Mouse (Mus musculus): ENCODE data around the gene Gm21885. TPM values are rescaled to one million over a fixed set of nuclear protein-coding genes. Genes with fewer than 3 reads are reported as not detected.
A peak's percentile ranks its signal among the peaks of the same experiment; 100 is the strongest.

Gm21885 gene
- polyA plus RNA-seq, 1 experiment from 2014 or later, result 0.36 TPM

DNA sequence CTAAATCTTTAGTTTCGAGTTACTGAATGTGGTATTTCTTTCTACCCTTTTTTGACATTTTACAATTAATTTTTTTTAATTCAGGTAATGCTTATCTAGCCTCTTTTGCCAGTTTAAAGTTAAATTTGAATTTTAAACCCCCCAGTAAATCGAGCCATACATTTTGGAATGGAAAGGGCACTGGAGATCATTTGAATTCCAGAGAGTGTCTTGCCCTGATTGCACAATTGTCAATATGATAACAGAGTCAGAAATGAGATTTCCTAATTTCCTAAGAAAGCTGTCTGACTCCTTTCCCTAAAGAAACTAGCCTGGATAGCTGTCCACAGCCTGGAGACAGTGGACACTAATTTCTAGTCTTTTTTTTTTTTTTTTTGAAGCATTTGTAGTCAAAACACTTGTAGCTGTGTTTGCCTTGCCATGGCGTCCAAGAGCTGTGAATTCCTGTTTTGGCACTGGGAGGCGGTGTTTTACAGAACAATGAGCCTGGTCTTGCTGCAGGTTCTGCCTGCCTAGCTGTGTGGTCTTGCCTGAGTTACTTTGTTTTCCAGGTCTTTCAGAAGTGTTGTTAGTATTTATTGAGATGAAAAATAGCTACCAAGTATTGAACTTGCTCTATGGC lies 47.7 kb downstream of the Gm21885 start:
- H3K4me1 ChIP-seq (ENCODE audit: control insufficient read depth in 2 of 2, insufficient read depth in 2 of 2, low read length in 2 of 2), result peaks cover 6 to 26% of the 10 kb centered on the region in 2 experiments
- H3K27me3 ChIP-seq (ENCODE audit: control insufficient read depth, insufficient read depth, low read length), result no peaks in the 10 kb centered on the region
- H3K9ac ChIP-seq (ENCODE audit: low read length), result 0 out of 2 replicates have a peak overlapping the region, but pooled peaks have one; percentile 98
- H3K36me3 ChIP-seq (ENCODE audit: control insufficient read depth, insufficient read depth, low read length), result peaks cover 24% of the 10 kb centered on the region
- no peak for ATAC-seq (ENCODE audit: insufficient number of reproducible peaks, insufficient read depth, low FRiP score, low read depth)
- no peaks in the 10 kb centered on the region for H3K9me3 ChIP-seq (ENCODE audit: control insufficient read depth, low read length)
- peak overlapping the region in 1 of 2 experiments; percentile 98; a peak in 1 of 4 replicates for H3K27ac ChIP-seq (replicated peaks in 1 of 2; ENCODE audit: control insufficient read depth in 1 of 2, insufficient read depth in 1 of 2, low read depth in 2 of 2, low read length in 2 of 2)
- no peak overlapping the region for H3K4me3 ChIP-seq (ENCODE audit: control insufficient read depth in 1 of 2, insufficient read depth in 1 of 2, low read depth in 1 of 2, low read length in 2 of 2)
- peak overlapping the region; percentile 61 for H3K4me2 ChIP-seq (ENCODE audit: low read length)
- WGBS, result 36% methylated on average over 4 of the region's 4 CpGs

DNA sequence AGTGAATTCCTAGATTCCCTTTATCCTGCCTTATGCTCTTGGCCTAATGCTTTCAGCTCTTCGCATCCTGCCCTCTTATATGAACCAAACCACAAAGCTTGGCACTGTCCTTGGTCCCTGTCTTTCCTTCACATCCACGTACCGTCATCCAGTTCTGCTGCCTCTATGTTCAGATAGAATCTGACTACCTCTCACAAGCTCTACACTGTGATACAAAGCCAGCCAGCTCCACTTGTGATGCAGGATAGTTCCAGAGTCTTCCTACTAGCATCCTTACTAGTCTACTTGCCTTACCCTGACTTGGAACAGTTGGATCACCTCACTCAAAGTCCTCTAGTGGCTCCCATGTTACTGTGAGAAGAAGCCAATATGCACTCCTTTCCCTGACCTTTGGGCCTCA lies 48.5 kb downstream of the Gm21885 start:
- Histone ChIP-seq H3K9ac (ENCODE audit: low read length) (no peak overlapping the region), H3K27ac (replicated peaks in 1 of 2; ENCODE audit: control insufficient read depth in 1 of 2, insufficient read depth in 1 of 2, low read depth in 2 of 2, low read length in 2 of 2) (no peak overlapping the region), H3K27me3 (ENCODE audit: control insufficient read depth, insufficient read depth, low read length) (no peaks in the 10 kb centered on the region), H3K4me3 (ENCODE audit: control insufficient read depth in 1 of 2, insufficient read depth in 1 of 2, low read depth in 1 of 2, low read length in 2 of 2) (no peak overlapping the region), H3K4me2 (ENCODE audit: low read length) (peak overlapping the region; percentile 61; the same call in 1 of the 2 replicates), H3K4me1 (ENCODE audit: control insufficient read depth in 2 of 2, insufficient read depth in 2 of 2, low read length in 2 of 2) (peaks cover 9 to 26% of the 10 kb centered on the region in 2 experiments), H3K36me3 (ENCODE audit: control insufficient read depth, insufficient read depth, low read length) (peaks cover 31% of the 10 kb centered on the region), H3K9me3 (ENCODE audit: control insufficient read depth, low read length) (no peaks in the 10 kb centered on the region)
- ATAC-seq (ENCODE audit: insufficient number of reproducible peaks, insufficient read depth, low FRiP score, low read depth), result no peak
- 79% methylated on average over 3 of the region's 3 CpGs for WGBS

DNA sequence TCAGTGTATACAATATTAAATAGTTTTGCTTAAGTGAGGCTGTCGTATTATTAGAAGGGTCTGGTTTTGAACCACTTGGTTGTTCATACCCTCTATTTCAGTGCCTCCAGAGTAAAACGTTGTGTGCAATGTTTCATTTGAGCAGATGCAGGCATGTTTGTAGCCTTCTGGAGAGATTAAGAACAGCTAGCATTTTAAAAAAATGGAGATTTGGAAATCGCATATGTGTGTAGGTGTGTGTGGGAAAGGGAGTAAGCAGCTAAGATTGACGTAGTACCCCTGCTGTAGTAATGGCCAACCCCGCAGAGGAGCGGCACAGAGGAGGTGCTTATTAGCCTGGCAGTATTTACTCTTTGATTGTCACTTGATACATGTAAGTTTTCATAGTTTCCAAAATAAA lies 51.1 kb downstream of the Gm21885 start:
- WGBS, result 87% methylated on average over 6 of the region's 6 CpGs
- Histone ChIP-seq H3K4me1 (ENCODE audit: control insufficient read depth in 2 of 2, insufficient read depth in 2 of 2, low read length in 2 of 2) (peaks cover 6 to 19% of the 10 kb centered on the region in 2 experiments; a peak in 3 of 4 replicates), H3K9ac (ENCODE audit: low read length) (no peak overlapping the region), H3K36me3 (ENCODE audit: control insufficient read depth, insufficient read depth, low read length) (peaks cover 54% of the 10 kb centered on the region), H3K9me3 (ENCODE audit: control insufficient read depth, low read length) (no peaks in the 10 kb centered on the region), H3K27me3 (ENCODE audit: control insufficient read depth, insufficient read depth, low read length) (no peaks in the 10 kb centered on the region), H3K27ac (replicated peaks in 1 of 2; ENCODE audit: control insufficient read depth in 1 of 2, insufficient read depth in 1 of 2, low read depth in 2 of 2, low read length in 2 of 2) (no peak overlapping the region), H3K4me2 (ENCODE audit: low read length) (no peak overlapping the region), H3K4me3 (ENCODE audit: control insufficient read depth in 1 of 2, insufficient read depth in 1 of 2, low read depth in 1 of 2, low read length in 2 of 2) (no peak overlapping the region)
- ATAC-seq (ENCODE audit: insufficient number of reproducible peaks, insufficient read depth, low FRiP score, low read depth), result no peak

DNA sequence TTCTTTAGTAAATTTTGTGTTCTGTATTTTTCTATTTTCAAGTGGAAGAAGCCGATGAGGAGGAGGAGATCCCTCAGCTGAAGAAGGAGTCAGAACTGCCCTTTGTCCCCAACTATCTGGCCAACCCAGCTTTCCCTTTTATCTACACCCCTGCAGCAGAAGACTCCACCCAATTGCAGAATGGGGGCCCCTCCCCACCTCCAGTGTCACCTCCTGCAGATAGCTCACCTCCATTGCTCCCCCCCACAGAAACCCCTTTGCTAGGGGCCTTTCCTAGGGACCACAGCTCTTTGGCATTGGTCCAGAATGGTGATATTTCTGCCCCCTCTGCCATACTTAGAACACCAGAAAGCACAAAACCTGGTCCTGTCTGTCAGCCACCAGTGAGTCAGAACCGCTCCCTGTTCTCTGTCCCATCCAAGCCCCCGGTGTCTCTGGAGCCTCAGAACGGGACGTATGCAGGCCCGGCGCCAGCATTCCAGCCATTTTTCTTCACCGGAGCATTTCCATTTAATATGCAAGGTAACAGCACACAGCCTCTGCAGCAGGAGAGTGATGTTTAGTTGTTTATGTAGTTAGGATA lies 52.8 kb downstream of the Gm21885 start:
- Histone ChIP-seq H3K9ac (ENCODE audit: low read length) (no peak overlapping the region), H3K4me3 (ENCODE audit: control insufficient read depth in 1 of 2, insufficient read depth in 1 of 2, low read depth in 1 of 2, low read length in 2 of 2) (no peak overlapping the region), H3K36me3 (ENCODE audit: control insufficient read depth, insufficient read depth, low read length) (peaks cover 71% of the 10 kb centered on the region), H3K27me3 (ENCODE audit: control insufficient read depth, insufficient read depth, low read length) (no peaks in the 10 kb centered on the region), H3K4me1 (ENCODE audit: control insufficient read depth in 2 of 2, insufficient read depth in 2 of 2, low read length in 2 of 2) (peaks cover 6 to 13% of the 10 kb centered on the region in 2 experiments; a peak in 3 of 4 replicates), H3K4me2 (ENCODE audit: low read length) (no peak overlapping the region), H3K9me3 (ENCODE audit: control insufficient read depth, low read length) (no peaks in the 10 kb centered on the region), H3K27ac (replicated peaks in 1 of 2; ENCODE audit: control insufficient read depth in 1 of 2, insufficient read depth in 1 of 2, low read depth in 2 of 2, low read length in 2 of 2) (no peak overlapping the region)
- no peak for ATAC-seq (ENCODE audit: insufficient number of reproducible peaks, insufficient read depth, low FRiP score, low read depth)
- WGBS, result 60% methylated on average over 8 of the region's 8 CpGs

Other genes with a start within 250 kb of the Gm21885 start
- gene Tob1, start 70.4 kb upstream of the Gm21885 start, polyA plus RNA-seq (2014; fragmentation: Nextera tagmentation; extraction: Ambion mirVana), result 38.2 and 40.9 TPM in 2 replicates
- 1.3 and 1.6 TPM in 2 replicates for gene Wfikkn2, start 35.9 kb upstream of the Gm21885 start, polyA plus RNA-seq (2014; fragmentation: Nextera tagmentation; extraction: Ambion mirVana)
- gene Luc7l3, start 40.1 kb downstream of the Gm21885 start, polyA plus RNA-seq (2014; fragmentation: Nextera tagmentation; extraction: Ambion mirVana), result 61.9 and 62.9 TPM in 2 replicates
- gene Ankrd40, start 46.1 kb downstream of the Gm21885 start, polyA plus RNA-seq (2014; fragmentation: Nextera tagmentation; extraction: Ambion mirVana), result 46.1 and 59.2 TPM in 2 replicates
- 0.49 and 1.2 TPM in 2 replicates for gene Abcc3, start 111.1 kb downstream of the Gm21885 start, polyA plus RNA-seq (2014; fragmentation: Nextera tagmentation; extraction: Ambion mirVana)
- 7.7 TPM in 2 replicates for gene Cacna1g, start 192.3 kb downstream of the Gm21885 start, polyA plus RNA-seq (2014; fragmentation: Nextera tagmentation; extraction: Ambion mirVana)
- not detected in 2 replicates for gene Spata20, start 204.3 kb downstream of the Gm21885 start, polyA plus RNA-seq (2014; fragmentation: Nextera tagmentation; extraction: Ambion mirVana)
- gene Epn3, start 218.1 kb downstream of the Gm21885 start, polyA plus RNA-seq (2014; fragmentation: Nextera tagmentation; extraction: Ambion mirVana), result 11.4 TPM in 2 replicates
- gene Mycbpap, start 239.9 kb downstream of the Gm21885 start, polyA plus RNA-seq (2014; fragmentation: Nextera tagmentation; extraction: Ambion mirVana), result 4.7 and 6.6 TPM in 2 replicates